Mouse (Mus musculus) liver (tissue): ENCODE measurements around the gene Mms19.

ENCODE experiments used
- DNase-seq: peaks from one replicate; pipeline ENCODE4 v3.0.0-alpha.2; 2020; ENCODE audit warnings: mixed read lengths

Mms19 gene

DNA sequence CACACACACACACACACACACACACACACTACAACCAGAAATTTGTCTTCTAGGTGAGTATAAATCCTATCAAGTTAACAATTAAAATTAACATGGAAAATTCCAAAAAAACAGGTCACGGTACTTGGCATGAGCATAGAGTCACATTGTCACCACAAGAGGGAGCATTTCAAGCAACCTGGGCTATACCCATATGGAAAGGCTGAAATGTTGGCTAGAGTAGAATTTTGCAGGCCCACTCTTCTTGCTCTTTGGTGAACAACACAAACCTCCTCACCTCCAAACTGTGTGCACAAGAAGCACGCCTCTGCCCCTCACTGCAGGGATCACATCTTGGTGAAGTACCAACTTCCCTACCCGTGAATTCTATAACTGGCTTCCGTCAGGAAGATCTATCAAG is 82.1 kb downstream of the Mms19 start:
- peak; percentile 26 for DNase-seq

DNA sequence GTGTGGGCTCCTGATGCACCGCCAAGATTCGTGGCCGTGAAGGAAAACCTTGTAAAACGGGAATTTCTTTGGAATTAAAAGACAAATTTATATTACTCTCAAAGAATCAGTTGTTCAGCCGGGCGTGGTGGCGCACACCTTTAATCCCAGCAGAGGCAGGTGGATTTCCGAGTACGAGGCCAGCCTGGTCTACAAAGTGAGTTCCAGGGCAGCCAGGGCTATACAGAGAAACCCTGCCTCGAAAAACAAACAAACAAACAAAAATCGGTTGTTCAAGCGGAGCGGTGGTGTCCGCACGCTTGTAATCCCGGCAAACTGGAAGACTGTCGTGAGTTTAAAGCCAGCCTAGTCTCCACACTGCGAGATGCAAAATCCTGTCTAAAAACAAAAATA is 84.6 kb downstream of the Mms19 start:
- no peak for DNase-seq

DNA sequence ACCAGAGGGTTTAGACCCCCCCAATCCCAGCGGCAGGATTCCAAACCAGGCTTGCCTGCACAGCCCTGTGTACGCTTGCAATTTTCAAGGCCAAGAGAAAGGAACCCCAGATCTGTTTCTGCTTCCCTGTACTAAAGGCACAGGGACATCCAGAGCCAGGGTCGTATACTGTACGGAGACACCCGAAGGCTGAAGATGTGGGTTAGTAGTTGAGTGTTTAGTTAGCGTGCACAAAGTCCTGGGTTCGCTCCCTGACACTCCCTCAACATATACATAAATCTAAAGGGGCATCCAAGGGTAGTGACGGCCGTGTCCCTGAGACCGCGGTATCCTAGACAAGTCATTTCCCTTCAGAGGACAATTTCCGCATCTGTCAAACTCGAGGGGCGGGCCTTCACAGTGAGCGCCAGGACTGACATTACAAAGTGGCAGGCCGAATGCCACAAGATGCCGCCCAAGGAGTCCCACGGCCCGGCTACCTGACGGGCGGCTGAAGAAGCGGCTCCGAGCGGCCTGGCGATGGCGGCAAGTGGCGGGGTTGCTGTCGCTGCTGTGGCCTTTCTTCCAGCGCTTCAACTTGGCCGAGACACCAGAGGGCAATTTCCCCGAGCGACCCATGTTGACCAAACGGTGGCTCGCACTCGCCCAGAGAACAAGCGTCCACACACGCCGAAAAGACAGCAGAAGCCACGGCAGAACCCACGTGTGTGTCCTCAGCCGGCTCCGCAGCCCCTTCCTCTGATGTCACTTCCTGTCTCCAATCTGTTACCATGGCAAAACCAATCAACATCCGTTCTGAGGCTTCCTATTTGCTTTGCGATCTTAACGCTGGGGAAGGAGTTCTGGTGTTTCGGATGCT is 85.3 kb downstream of the Mms19 start, which contains the start of gene Rrp12:
TSS of gene Rrp12 (minus strand) at position 714 of the 859 bp plus-strand sequence.
- DNase-seq = peak; percentile 70

DNA sequence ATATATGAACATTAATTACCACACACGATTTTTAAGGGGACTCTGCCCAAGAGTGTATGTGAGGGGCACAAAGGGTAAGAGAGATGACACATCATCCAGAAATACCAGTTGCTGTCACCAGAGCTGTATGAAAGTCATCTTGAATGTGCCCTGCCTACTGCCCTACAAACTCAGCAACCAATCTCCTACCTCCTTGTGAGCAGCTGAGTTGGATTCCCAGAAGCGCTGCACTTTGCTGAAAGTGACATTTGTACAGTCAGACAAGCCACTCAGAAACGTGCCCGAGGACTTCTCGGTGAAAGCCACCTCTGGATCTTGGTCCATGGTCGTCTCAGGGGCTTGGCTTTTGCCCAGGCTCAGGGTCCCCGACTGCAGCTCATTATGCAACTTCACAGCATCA is 86.0 kb downstream of the Mms19 start:
- no peak for DNase-seq
